Comparison of ENCODE assay signal across 28 mouse cellular contexts in genomic region chr4:96664668-96665454, GRCm38 (mm10). TPM values are rescaled to one million over a fixed set of nuclear protein-coding genes. Genes with fewer than 3 reads are reported as not detected.
"Had no signal": no experiment of that assay in that cellular context is flagged by ENCODE, and none has a peak within 500 bp of the region (broad histone marks: within the 10 kb centered on the region; RNA-seq: fewer than 3 reads in every experiment).

No protein-coding gene starts in this region.

- H3K27me3 ChIP-seq: midbrain, embryonic 12.5 days; midbrain, embryonic 15.5 days; neural tube, embryonic 12.5 days; neural tube, embryonic 15.5 days had no signal

- H3K9me3 ChIP-seq: midbrain, embryonic 12.5 days; midbrain, embryonic 15.5 days; neural tube, embryonic 12.5 days; neural tube, embryonic 15.5 days had no signal

- H3K27ac ChIP-seq: hindbrain, embryonic 14.5 days; hindbrain, postnatal 0 days; left cerebral cortex, adult 2 months; liver, embryonic 14.5 days; midbrain, embryonic 12.5 days; midbrain, embryonic 15.5 days; neural tube, embryonic 12.5 days; neural tube, embryonic 15.5 days; stomach, postnatal 0 days had no signal

- H3K4me3 ChIP-seq: left cerebral cortex, adult 2 months; midbrain, embryonic 12.5 days; midbrain, embryonic 15.5 days; neural tube, embryonic 12.5 days; neural tube, embryonic 15.5 days had no signal

- ATAC-seq: hindbrain, postnatal 0 days; inflammation-experienced regulatory T-cells, adult 6 months; midbrain, embryonic 15.5 days had no signal

- H3K4me1 ChIP-seq: midbrain, embryonic 12.5 days; midbrain, embryonic 15.5 days; neural tube, embryonic 12.5 days; neural tube, embryonic 15.5 days had no signal

- H3K9ac ChIP-seq: hindbrain, embryonic 14.5 days; liver, embryonic 14.5 days; midbrain, embryonic 12.5 days; midbrain, embryonic 15.5 days; neural tube, embryonic 12.5 days; neural tube, embryonic 15.5 days had no signal

- DNase-seq: layer of hippocampus, postnatal 36 days; lung, adult 2 months; lung, postnatal 14 days; lung, postnatal 4 days; right cerebral cortex, adult 18-20 months; right cerebral cortex, postnatal 14 days; right cerebral cortex, postnatal 4 days; thymus, adult 2 months; thymus, postnatal 14 days; thymus, postnatal 4 days had no signal

- H3K4me2 ChIP-seq: hindbrain, embryonic 14.5 days; midbrain, embryonic 12.5 days; midbrain, embryonic 15.5 days; neural tube, embryonic 12.5 days; neural tube, embryonic 15.5 days had no signal

- H3K36me3 ChIP-seq: midbrain, embryonic 12.5 days; midbrain, embryonic 15.5 days; neural tube, embryonic 12.5 days; neural tube, embryonic 15.5 days had no signal

RNA-seq across cellular contexts. Expression of gene Cyp2j5, which starts 0.9 kb away (rescaled TPM):
- total RNA-seq: hindbrain, postnatal 0 days; layer of hippocampus, postnatal 10 days; layer of hippocampus, postnatal 36 days; left cerebral cortex, adult 2 months; left cerebral cortex, postnatal 10 days; left cerebral cortex, postnatal 36 days; megakaryocyte, adult 5-6 weeks had no signal
- polyA plus RNA-seq: hindbrain, embryonic 14.5 days; hindbrain, postnatal 0 days; inflammation-experienced regulatory T-cells, adult 6 months; limb, embryonic 11.5 days; limb, embryonic 14.5 days; lung, embryonic 16.5 days; midbrain, embryonic 12.5 days; midbrain, embryonic 15.5 days; neural tube, embryonic 12.5 days; neural tube, embryonic 15.5 days; stomach, embryonic 14.5 days had no signal
